Mouse (Mus musculus) myocyte (in vitro differentiated cells): ENCODE data around the gene Nat8l.

Source experiments
- CEBPB ChIP-seq: IDR thresholded peaks from 2 replicates; pipeline ENCODE4 v1.6.1; 2011; ENCODE audit warnings: mild to moderate bottlenecking, moderate library complexity; ENCODE audit not compliant: poor library complexity, insufficient read depth, severe bottlenecking
- E2F4 ChIP-seq: IDR thresholded peaks from one replicate; pipeline ENCODE4 v1.6.1; 2011; ENCODE audit warnings: mild to moderate bottlenecking, control low read depth, moderate library complexity; ENCODE audit not compliant: insufficient read depth
- MAX ChIP-seq: IDR thresholded peaks from one replicate; pipeline ENCODE4 v1.6.1; 2011; ENCODE audit warnings: low read depth, mild to moderate bottlenecking, control low read depth
- MYOD1 ChIP-seq, 3 experiments: IDR thresholded peaks; one replicate each; pipeline ENCODE4 v1.6.1; 2011; ENCODE audit warnings: control low read depth in 2 of 3, low read depth in 2 of 3, mild to moderate bottlenecking in 2 of 3, moderate library complexity in 1 of 3; ENCODE audit not compliant: insufficient read length in 2 of 3, control insufficient read depth in 1 of 3
- MYOG ChIP-seq, 3 experiments: IDR thresholded peaks; one replicate each; pipeline ENCODE4 v1.6.1; 2011; ENCODE audit warnings: control low read depth in 2 of 3, low read depth in 2 of 3, mild to moderate bottlenecking in 2 of 3; ENCODE audit not compliant: insufficient read length in 2 of 3, control insufficient read depth in 1 of 3, insufficient read depth in 1 of 3
- POLR2A ChIP-seq: IDR thresholded peaks from one replicate; pipeline ENCODE4 v1.6.1; 2011; ENCODE audit warnings: low read depth, mild to moderate bottlenecking, control low read depth, moderate library complexity; ENCODE audit not compliant: insufficient read length
- POLR2AphosphoS2 ChIP-seq: IDR thresholded peaks from one replicate; pipeline ENCODE4 v1.6.1; 2011; ENCODE audit warnings: low read depth, control low read depth; ENCODE audit not compliant: insufficient read length
- USF1 ChIP-seq: IDR thresholded peaks from one replicate; pipeline ENCODE4 v1.6.1; 2011; ENCODE audit warnings: low read depth, mild to moderate bottlenecking, control low read depth, moderate library complexity

DNA sequence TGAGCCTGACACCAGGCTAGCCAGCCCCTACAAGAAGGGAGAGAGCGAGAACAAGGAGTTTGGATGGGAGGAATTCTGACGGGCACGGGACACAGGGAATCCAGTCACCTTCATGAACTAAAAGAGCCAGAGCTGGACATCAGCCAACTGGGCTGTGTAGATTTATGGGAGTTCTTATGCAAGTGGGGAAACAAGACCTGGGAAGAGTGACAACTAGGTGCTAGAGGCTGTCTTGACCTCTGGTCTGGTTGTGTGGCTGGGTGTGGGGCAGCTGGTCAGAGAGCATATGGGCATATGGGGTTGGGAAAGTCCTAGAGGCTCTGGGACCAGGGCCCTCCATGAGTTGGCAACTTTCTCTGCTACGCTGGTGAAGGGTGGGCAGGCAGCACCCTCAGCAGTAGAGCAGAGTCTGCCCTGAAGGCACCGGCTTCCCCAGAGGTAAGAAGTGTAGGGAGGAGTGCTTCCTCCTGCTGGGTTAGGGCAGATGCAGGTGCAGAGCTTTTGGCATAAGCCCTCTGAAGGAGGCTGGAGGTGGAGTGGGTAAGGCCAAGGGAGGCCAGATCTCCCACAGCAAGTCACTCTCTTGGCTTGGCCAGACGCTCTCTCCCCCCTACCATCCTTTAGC is 3.8 kb downstream of the Nat8l start:
- TF ChIP-seq MAX (no peak), USF1 (no peak), POLR2AphosphoS2 (no peak), POLR2A (no peak), MYOG (IDR thresholded peaks at IDR 0.05; ENCODE audit: control insufficient read depth in 1 of 3, insufficient read depth in 1 of 3, insufficient read length in 2 of 3, low read depth in 2 of 3) (no peak), E2F4 (no peak), CEBPB (no peak), MYOD1 (IDR thresholded peaks at IDR 0.05; ENCODE audit: control insufficient read depth in 1 of 3, insufficient read length in 2 of 3, low read depth in 2 of 3) (no peak)
